Mouse (Mus musculus) gastrocnemius, adult 2 months (tissue): ENCODE results near the gene Trpm3. TPM values are rescaled to one million over a fixed set of nuclear protein-coding genes. Genes with fewer than 3 reads are reported as not detected.

Source experiments
- DNase-seq: peaks from one replicate; pipeline ENCODE4 v3.0.0; 2022
- H3K27ac ChIP-seq: fragments of 200-600 bp; 2 replicates; pipeline ENCODE4 v1.8.1; 2022; ENCODE audit warnings: mild to moderate bottlenecking
- H3K4me3 ChIP-seq: fragments of 200-600 bp; 2 replicates; pipeline ENCODE4 v1.8.1; 2022; ENCODE audit warnings: mild to moderate bottlenecking, moderate library complexity
- CTCF ChIP-seq: fragments of 200-600 bp; IDR thresholded peaks from 2 replicates; pipeline ENCODE4 v1.8.1; 2022; ENCODE audit warnings: antibody characterized with exemption, mild to moderate bottlenecking, moderate library complexity
- intact Hi-C: fragments of 180-260 bp; cut with DNase I; formaldehyde crosslinking; loops from one replicate; pipeline ENCODE4 v1.15.1; 2025
- total RNA-seq, 2 experiments: library from RNA; stranded (reverse); gene quantifications; 2 replicates each; pipeline ENCODE4 v1.2.3; 2021

Gene Trpm3
- total RNA-seq, 2 experiments from 2014 or later, result 0.73 to 0.77 TPM

- TF ChIP-seq CTCF, result no peak
- intact Hi-C loops, result no loop called here
- DNase-seq, result no peak
- no peak overlapping the region for H3K27ac ChIP-seq
- H3K4me3 ChIP-seq, result no peak overlapping the region
Observed at GRCm38 (mm10) chr19:22222520-22222919, 83.7 kb downstream of the Trpm3 start.

GRCm38 (mm10) chr19:22234187-22234586 lies 95.3 kb downstream of the Trpm3 start:
- DNase-seq, result no peak
- Histone ChIP-seq H3K27ac (no peak overlapping the region), H3K4me3 (no peak overlapping the region)
- intact Hi-C loops, result no loop called here
- no peak for TF ChIP-seq CTCF

- TF ChIP-seq CTCF, result no peak
- Histone ChIP-seq H3K4me3 (no peak overlapping the region), H3K27ac (no peak overlapping the region)
- DNase-seq, result no peak
- intact Hi-C loops, result no loop called here
Observed at GRCm38 (mm10) chr19:22249076-22249475, 110.2 kb downstream of the Trpm3 start.

- intact Hi-C loops, result no loop called here
- peak; percentile 14 for DNase-seq
- no peak for TF ChIP-seq CTCF
Observed at GRCm38 (mm10) chr19:22272916-22273315, 134.1 kb downstream of the Trpm3 start.

GRCm38 (mm10) chr19:22284651-22285050 lies 145.8 kb downstream of the Trpm3 start:
- intact Hi-C loops, result no loop called here
- Histone ChIP-seq H3K27ac (no peak overlapping the region), H3K4me3 (no peak overlapping the region)
- no peak for TF ChIP-seq CTCF
- DNase-seq, result no peak

More at GRCm38 (mm10) chr19:22272916-22273315, 134.1 kb downstream of the Trpm3 start:
- H3K27ac ChIP-seq, result no peak overlapping the region
- no peak overlapping the region for H3K4me3 ChIP-seq

GRCm38 (mm10) chr19:22292671-22293070 lies 153.8 kb downstream of the Trpm3 start:
- no peak for TF ChIP-seq CTCF
- Histone ChIP-seq H3K4me3 (no peak overlapping the region), H3K27ac (no peak overlapping the region)
- no peak for DNase-seq
- intact Hi-C loops, result no loop called here

- no peak for DNase-seq
- TF ChIP-seq CTCF, result no peak
- H3K27ac ChIP-seq, result no peak overlapping the region
- intact Hi-C loops, result loop anchor here (5.0 to 10.0 kb wide), 2 partner anchors 524 to 566 kb away; partner anchors contain the start of gene Cemip2
- H3K4me3 ChIP-seq, result no peak overlapping the region
Observed at GRCm38 (mm10) chr19:22300906-22301305, 162.1 kb downstream of the Trpm3 start.

- no peak overlapping the region for H3K27ac ChIP-seq
- no peak for DNase-seq
- no peak overlapping the region for H3K4me3 ChIP-seq
- no peak for TF ChIP-seq CTCF
- intact Hi-C loops, result loop anchor here (5.0 to 10.0 kb wide), 2 partner anchors 526 to 568 kb away; partner anchors contain the start of gene Cemip2
Observed at GRCm38 (mm10) chr19:22303021-22303951, 164.4 kb downstream of the Trpm3 start.

GRCm38 (mm10) chr19:22303952-22304655 lies 165.3 kb downstream of the Trpm3 start:
- intact Hi-C loops, result loop anchor here (5.0 to 10.0 kb wide), 2 partner anchors 527 to 569 kb away; partner anchors contain the start of gene Cemip2
- peak; percentile 66 for TF ChIP-seq CTCF
- no peak overlapping the region for H3K27ac ChIP-seq
- H3K4me3 ChIP-seq, result peak overlapping the region; percentile 69
- peak; percentile 76 for DNase-seq

- TF ChIP-seq CTCF, result no peak
- Histone ChIP-seq H3K27ac (no peak overlapping the region), H3K4me3 (no peak overlapping the region)
- no peak for DNase-seq
- intact Hi-C loops, result loop anchor here (10.0 kb wide), 1 partner anchor 573 kb away; no protein-coding TSS in a partner anchor
Observed at GRCm38 (mm10) chr19:22308081-22308480, 169.2 kb downstream of the Trpm3 start.

- H3K27ac ChIP-seq, result no peak overlapping the region
- no peak overlapping the region for H3K4me3 ChIP-seq
- DNase-seq, result no peak
- intact Hi-C loops, result no loop called here
- TF ChIP-seq CTCF, result no peak
Observed at GRCm38 (mm10) chr19:22317306-22317705, 178.5 kb downstream of the Trpm3 start.

GRCm38 (mm10) chr19:22326813-22327212 lies 188.0 kb downstream of the Trpm3 start:
- TF ChIP-seq CTCF, result no peak
- Histone ChIP-seq H3K4me3 (no peak overlapping the region), H3K27ac (no peak overlapping the region)
- no peak for DNase-seq
- intact Hi-C loops, result no loop called here

GRCm38 (mm10) chr19:22327226-22327625 lies 188.4 kb downstream of the Trpm3 start:
- no peak for DNase-seq
- intact Hi-C loops, result no loop called here
- H3K4me3 ChIP-seq, result no peak overlapping the region
- no peak for TF ChIP-seq CTCF
- H3K27ac ChIP-seq, result no peak overlapping the region
